ENCODE assay signal across 8 mouse cellular contexts in the genomic region with DNA sequence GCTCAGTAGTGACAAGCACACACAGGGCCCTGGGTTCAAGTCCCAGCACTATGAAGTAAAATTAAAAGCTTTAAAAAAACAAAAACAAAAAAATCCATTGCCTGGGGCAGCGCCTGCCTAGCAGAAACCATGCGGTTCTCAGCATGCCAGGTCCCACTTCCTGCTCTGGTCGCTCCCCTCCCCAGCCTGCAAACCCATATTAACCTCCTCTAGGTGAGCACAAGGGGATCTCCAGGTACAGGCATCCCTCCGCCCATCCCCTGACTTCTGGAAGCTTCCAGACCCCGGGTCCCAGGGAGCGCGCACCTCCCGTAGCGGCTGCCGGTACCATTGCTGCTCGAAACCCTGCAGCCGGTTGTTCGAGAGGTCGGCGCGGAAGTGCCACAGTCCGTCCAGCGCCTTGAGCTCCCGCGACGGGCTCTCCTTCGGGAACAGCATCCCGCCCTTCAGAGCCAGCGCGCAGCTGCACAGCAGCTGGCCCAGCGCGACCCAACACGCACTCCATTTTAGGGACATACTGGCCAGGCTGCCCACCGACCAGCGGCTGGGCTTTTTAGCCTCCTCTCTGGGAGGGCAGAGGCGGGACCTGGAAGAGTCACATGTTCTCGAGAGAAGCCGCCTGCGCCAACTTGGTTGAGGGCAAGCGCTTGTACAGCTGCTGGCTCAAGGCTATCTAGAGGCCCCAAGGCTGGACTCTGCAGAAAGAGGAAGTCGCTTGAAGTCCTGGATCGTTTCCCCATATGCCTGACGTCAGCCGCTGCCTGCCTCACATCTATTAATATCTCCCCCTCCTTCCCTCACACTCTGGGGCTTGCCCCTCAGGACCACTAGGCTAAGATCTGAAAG. TPM values are rescaled to one million over a fixed set of nuclear protein-coding genes. Genes with fewer than 3 reads are reported as not detected.
DNase-seq lines count a peak whose midpoint lies in the region; ATAC-seq and TF ChIP-seq lines count a peak whose summit lies in the region.

A gene (minus strand): TSS at position 749 of the 846 bp plus-strand sequence.

- H3K9ac ChIP-seq in forebrain, embryonic 13.5 days: peak within 1 kb of the TSS; percentile 72
- H3K9ac ChIP-seq in heart, postnatal 0 days (replicated peaks; ENCODE audit: low read depth, low read length): peak within 1 kb of the TSS; percentile 59
- H3K9ac ChIP-seq in liver, embryonic 15.5 days: peak within 1 kb of the TSS; percentile 74
- peak within 1 kb of the TSS; percentile 75 for H3K9ac ChIP-seq in neural tube, embryonic 11.5 days (ENCODE audit: low read length)
- peak within 1 kb of the TSS; percentile 75 for H3K9ac ChIP-seq in stomach, embryonic 16.5 days (ENCODE audit: low read length)

- H3K4me1 ChIP-seq in forebrain, embryonic 13.5 days: peaks cover 14% of the 10 kb centered on the region
- H3K4me1 ChIP-seq in heart, postnatal 0 days (ENCODE audit: control insufficient read depth, insufficient read depth): peaks cover 5% of the 10 kb centered on the region; the same call in 1 of the 2 replicates
- peaks cover 42% of the 10 kb centered on the region for H3K4me1 ChIP-seq in liver, embryonic 15.5 days (replicated peaks)
- peaks cover 2% of the 10 kb centered on the region; the same call in 1 of the 2 replicates for H3K4me1 ChIP-seq in neural tube, embryonic 11.5 days (ENCODE audit: control insufficient read depth, insufficient read depth, low read length)
- H3K4me1 ChIP-seq in stomach, embryonic 16.5 days (ENCODE audit: control insufficient read depth, insufficient read depth, low read length): peaks cover 15% of the 10 kb centered on the region

- peaks cover 16% of the 10 kb centered on the region for H3K9me3 ChIP-seq in forebrain, embryonic 13.5 days (replicated peaks)
- no peaks in the 10 kb centered on the region; the same call in 1 of the 2 replicates for H3K9me3 ChIP-seq in heart, postnatal 0 days (replicated peaks; ENCODE audit: control insufficient read depth, low read length)
- H3K9me3 ChIP-seq in liver, embryonic 15.5 days (replicated peaks): no peaks in the 10 kb centered on the region
- H3K9me3 ChIP-seq in neural tube, embryonic 11.5 days (ENCODE audit: control insufficient read depth, low read length): peaks cover 3% of the 10 kb centered on the region; the same call in 1 of the 2 replicates
- H3K9me3 ChIP-seq in stomach, embryonic 16.5 days (replicated peaks; ENCODE audit: control insufficient read depth, low read length): 0 out of 2 replicates have a peak, but pooled peaks cover 12% of the 10 kb centered on the region

- 3% methylated on average over 39 of the region's 39 CpGs for WGBS in forebrain, embryonic 13.5 days
- WGBS in heart, postnatal 0 days: under 1% methylated on average over 39 of the region's 39 CpGs
- under 1% methylated on average over 39 of the region's 39 CpGs for WGBS in liver, embryonic 15.5 days (ENCODE audit: insufficient replicate concordance)
- 2% methylated on average over 39 of the region's 39 CpGs for WGBS in neural tube, embryonic 11.5 days
- WGBS in stomach, embryonic 16.5 days: 0% methylated on average over 39 of the region's 39 CpGs

- peak within 1 kb of the TSS; percentile 80 for H3K4me2 ChIP-seq in forebrain, embryonic 13.5 days
- H3K4me2 ChIP-seq in heart, postnatal 0 days (ENCODE audit: low read depth, low read length): peak within 1 kb of the TSS; percentile 65
- H3K4me2 ChIP-seq in liver, embryonic 15.5 days: peak within 1 kb of the TSS; percentile 88
- H3K4me2 ChIP-seq in neural tube, embryonic 11.5 days (ENCODE audit: low read depth): peak within 1 kb of the TSS; percentile 81
- H3K4me2 ChIP-seq in stomach, embryonic 16.5 days (ENCODE audit: low read depth, low read length): peak within 1 kb of the TSS; percentile 56

- peak; percentile 25 to 38 for DNase-seq in CD8-positive naive resting alpha-beta T cell, adult 2 months (ENCODE audit: low read depth in 2 of 2, low spot score in 2 of 2)
- DNase-seq in heart, postnatal 0 days (ENCODE audit: low spot score): peak; percentile 93
- DNase-seq in kidney, postnatal 4 days: peak; percentile 85 to 91
- peak; percentile 80 for DNase-seq in neural tube, embryonic 11.5 days (ENCODE audit: low spot score)

- peak; percentile 78; the same call in 1 of the 2 replicates for ATAC-seq in cerebellum, adult (ENCODE audit: insufficient number of reproducible peaks, low FRiP score, low TSS enrichment)
- peak; percentile 84 for ATAC-seq in forebrain, embryonic 13.5 days
- ATAC-seq in heart, postnatal 0 days (ENCODE audit: insufficient read depth, low read depth): peak; percentile 92
- peak; percentile 67 for ATAC-seq in liver, embryonic 15.5 days (ENCODE audit: insufficient read depth)
- ATAC-seq in neural tube, embryonic 11.5 days (ENCODE audit: insufficient read depth, low FRiP score, low TSS enrichment): peak; percentile 71
- ATAC-seq in stomach, embryonic 16.5 days (ENCODE audit: insufficient read depth, low FRiP score): peak; percentile 92

- no peak for TF ChIP-seq CTCF in heart, postnatal 0 days (IDR thresholded peaks at IDR 0.05; ENCODE audit: low read depth)

- TF ChIP-seq EP300 in heart, postnatal 0 days (IDR thresholded peaks at IDR 0.05; ENCODE audit: low read depth): no peak

- H3K27ac ChIP-seq in forebrain, embryonic 13.5 days: no peak within 1 kb of the TSS
- peak within 1 kb of the TSS; percentile 68 for H3K27ac ChIP-seq in heart, postnatal 0 days (ENCODE audit: low read depth)
- H3K27ac ChIP-seq in liver, embryonic 15.5 days (replicated peaks): peak within 1 kb of the TSS; percentile 70
- 0 out of 2 replicates have a peak within 1 kb of the TSS, but pooled peaks have one; percentile 39 for H3K27ac ChIP-seq in neural tube, embryonic 11.5 days (ENCODE audit: low read depth, low read length)
- H3K27ac ChIP-seq in stomach, embryonic 16.5 days (ENCODE audit: low read length): peak within 1 kb of the TSS; percentile 85

- no peaks in the 10 kb centered on the region for H3K36me3 ChIP-seq in forebrain, embryonic 13.5 days (ENCODE audit: poor library complexity, severe bottlenecking)
- no peaks in the 10 kb centered on the region for H3K36me3 ChIP-seq in heart, postnatal 0 days (replicated peaks; ENCODE audit: control insufficient read depth, insufficient read depth, low read length)
- peaks cover 13% of the 10 kb centered on the region; the same call in 1 of the 2 replicates for H3K36me3 ChIP-seq in liver, embryonic 15.5 days (replicated peaks)
- H3K36me3 ChIP-seq in neural tube, embryonic 11.5 days (ENCODE audit: control insufficient read depth, insufficient read depth, low read length): no peaks in the 10 kb centered on the region
- no peaks in the 10 kb centered on the region for H3K36me3 ChIP-seq in stomach, embryonic 16.5 days (ENCODE audit: control insufficient read depth, insufficient read depth, low read length)

- peak within 1 kb of the TSS; percentile 53 for H3K4me3 ChIP-seq in forebrain, embryonic 13.5 days
- peak within 1 kb of the TSS; percentile 64 for H3K4me3 ChIP-seq in heart, postnatal 0 days (ENCODE audit: low read depth, low read length)
- peak within 1 kb of the TSS; percentile 68 for H3K4me3 ChIP-seq in liver, embryonic 15.5 days (replicated peaks)
- peak within 1 kb of the TSS; percentile 56 for H3K4me3 ChIP-seq in neural tube, embryonic 11.5 days (ENCODE audit: low read depth, low read length)
- H3K4me3 ChIP-seq in stomach, embryonic 16.5 days (replicated peaks; ENCODE audit: low read length): peak within 1 kb of the TSS; percentile 63

- H3K27me3 ChIP-seq in forebrain, embryonic 13.5 days: no peaks in the 10 kb centered on the region
- no peaks in the 10 kb centered on the region for H3K27me3 ChIP-seq in heart, postnatal 0 days (ENCODE audit: control insufficient read depth, insufficient read depth, low read length)
- no peaks in the 10 kb centered on the region for H3K27me3 ChIP-seq in liver, embryonic 15.5 days
- H3K27me3 ChIP-seq in neural tube, embryonic 11.5 days (ENCODE audit: control insufficient read depth, insufficient read depth, low read length): no peaks in the 10 kb centered on the region
- H3K27me3 ChIP-seq in stomach, embryonic 16.5 days (ENCODE audit: control insufficient read depth, insufficient read depth, low read length): no peaks in the 10 kb centered on the region

RNA-seq across cellular contexts. Expression of the gene that starts here (rescaled TPM):
- polyA plus RNA-seq in forebrain, embryonic 13.5 days (2015; fragmentation: Nextera tagmentation; extraction: Ambion mirVana): 15.9 and 16.6 TPM in 2 replicates
- total RNA-seq in heart, postnatal 0 days (2014; rRNA removed; ENCODE audit: low replicate concordance): 24.6 and 27.8 TPM in 2 replicates
- 30.2 and 31.4 TPM in 2 replicates for polyA plus RNA-seq in heart, postnatal 0 days (2015; fragmentation: Nextera tagmentation; extraction: Ambion mirVana)
- 32.5 and 34.1 TPM in 2 replicates for polyA plus RNA-seq in liver, embryonic 15.5 days (2015; fragmentation: Nextera tagmentation; extraction: Ambion mirVana)
- polyA plus RNA-seq in neural tube, embryonic 11.5 days (2014; fragmentation: Nextera tagmentation; extraction: Ambion mirVana): 35.1 and 35.9 TPM in 2 replicates
- polyA plus RNA-seq in stomach, embryonic 16.5 days (2015; fragmentation: Nextera tagmentation; extraction: Ambion mirVana): 66.0 and 71.7 TPM in 2 replicates

Comparison
In these comparisons a context has a peak if more than half of its experiments do, and no peak if none do; other contexts are left out.
1. DNase-seq: peak in every context shown above with its lines; median percentile 93 in heart, postnatal 0 days; 88 in kidney, postnatal 4 days; 80 in neural tube, embryonic 11.5 days; 32 in CD8-positive naive resting alpha-beta T cell, adult 2 months.